Mouse (Mus musculus): ENCODE data around the gene Epha2.

Epha2 gene

DNA sequence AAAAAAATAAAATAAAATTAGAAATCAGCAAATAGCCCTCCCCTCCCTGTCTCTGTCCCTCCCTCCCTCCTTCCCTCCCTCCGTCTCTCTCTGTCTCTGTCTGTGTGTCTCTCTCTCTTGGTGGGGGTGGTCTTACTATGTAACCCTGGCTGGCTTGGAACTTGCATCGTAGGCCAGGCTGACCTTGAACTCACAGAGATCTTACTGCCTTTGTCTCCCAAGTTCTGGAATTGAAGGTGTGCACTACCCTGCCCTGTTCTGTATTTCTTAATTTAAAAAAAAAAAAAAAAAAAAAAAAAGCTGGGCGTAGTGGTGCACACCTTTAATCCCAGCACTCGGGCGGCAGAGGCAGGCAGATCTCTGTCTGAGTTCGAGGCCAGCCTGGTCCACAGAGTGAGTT is 21.3 kb upstream of the Epha2 start:
- no peak for DNase-seq (ENCODE audit: extremely low spot score)

DNA sequence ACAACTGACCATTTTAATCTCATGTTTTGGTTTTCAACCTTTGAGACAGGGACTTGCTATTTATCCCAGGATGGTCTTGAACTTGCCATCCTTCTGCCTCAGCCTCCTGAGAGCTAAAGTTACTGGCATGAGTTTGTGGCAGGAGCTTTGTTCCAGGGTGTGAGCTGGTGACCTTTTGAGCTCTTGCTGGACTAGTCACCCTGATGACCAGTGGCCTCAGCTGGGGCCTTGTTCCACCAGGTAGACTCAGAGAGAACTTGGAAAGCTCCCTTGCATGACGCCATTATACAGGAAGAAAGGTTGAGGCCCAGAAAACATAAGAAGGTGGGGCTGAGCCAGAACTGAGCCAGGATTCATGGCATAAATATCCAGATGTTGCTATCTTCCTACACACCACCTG is 20.6 kb upstream of the Epha2 start:
- DNase-seq (ENCODE audit: extremely low spot score), result no peak

DNA sequence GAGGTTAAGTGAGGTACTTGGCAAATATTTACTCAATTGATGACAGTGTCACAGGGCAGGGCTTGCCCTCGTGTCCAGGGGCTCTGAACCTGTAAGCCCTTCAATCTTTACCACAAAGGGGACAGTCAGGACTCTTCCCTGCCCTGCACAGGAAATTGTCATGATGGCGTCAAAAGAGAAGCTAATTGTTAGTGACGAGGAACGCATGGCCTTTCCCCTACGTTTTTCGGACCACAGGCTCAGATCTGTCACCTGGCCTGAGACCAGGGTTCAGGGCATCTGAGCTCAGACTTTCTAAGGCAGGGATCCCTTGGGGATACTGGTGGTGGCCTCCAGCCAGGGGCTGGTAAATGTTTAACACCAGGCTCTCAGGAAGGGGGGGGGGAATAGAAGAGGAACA is 19.9 kb upstream of the Epha2 start:
- no peak for DNase-seq (ENCODE audit: extremely low spot score)

DNA sequence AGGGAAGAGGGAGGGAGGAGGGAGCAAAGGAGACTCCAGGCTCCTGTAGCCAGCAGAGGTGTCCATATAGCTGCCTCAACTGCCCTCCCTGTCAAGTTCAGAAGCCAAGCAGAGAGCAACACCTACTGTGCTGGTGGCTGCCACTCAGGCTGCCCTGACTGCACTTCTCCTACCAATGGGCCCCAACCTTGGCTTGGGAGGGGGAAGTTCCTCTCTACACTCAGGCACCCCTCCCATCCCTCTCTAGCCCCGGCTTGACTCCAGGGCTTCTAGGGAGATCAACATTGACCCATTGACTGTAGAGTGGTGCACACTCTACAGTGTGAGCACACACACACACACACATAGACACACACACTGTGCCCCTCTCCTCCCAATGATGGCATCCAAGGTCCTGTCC is 19.5 kb upstream of the Epha2 start:
- no peak for DNase-seq (ENCODE audit: extremely low spot score)

DNA sequence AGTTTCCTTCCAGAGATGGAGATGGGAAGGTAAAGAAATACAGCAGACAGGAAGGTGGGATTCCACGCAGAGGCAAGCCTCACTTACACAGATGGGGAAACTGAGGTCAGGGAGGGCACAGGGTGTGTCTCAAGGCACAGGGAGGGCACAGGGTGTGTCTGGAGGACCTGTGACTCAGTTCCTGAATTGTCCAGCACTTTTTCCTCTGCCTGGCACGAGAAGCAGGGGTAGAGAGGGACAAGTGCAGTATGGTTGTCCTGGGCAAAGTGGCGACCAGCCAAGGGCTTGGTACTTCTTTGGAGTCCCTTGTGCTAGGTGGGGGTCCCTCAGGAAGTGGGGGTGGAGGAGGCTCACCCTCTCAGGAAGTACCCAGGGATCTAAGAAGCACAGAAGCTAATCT is 19.0 kb upstream of the Epha2 start:
- no peak for DNase-seq (ENCODE audit: extremely low spot score)

DNA sequence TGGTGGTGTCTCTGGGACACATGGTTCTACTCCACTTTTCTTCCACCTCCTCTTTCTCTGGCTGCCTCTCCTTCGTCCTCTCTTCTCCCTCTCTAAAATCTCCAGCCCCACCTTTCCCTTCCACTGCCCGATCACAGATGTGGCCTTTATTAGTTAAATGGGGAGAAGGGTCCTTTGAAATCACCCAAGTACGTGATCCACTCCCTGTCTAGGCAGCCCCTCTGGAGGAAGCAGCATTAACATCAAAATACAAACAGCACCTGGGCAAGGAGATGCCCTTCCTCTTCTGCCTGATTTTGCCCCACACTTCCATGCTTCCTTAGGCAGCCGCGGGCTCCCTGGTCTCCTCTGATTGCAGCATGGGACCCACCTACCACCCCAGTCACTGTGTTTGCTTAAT is 18.4 kb upstream of the Epha2 start:
- DNase-seq (ENCODE audit: extremely low spot score), result no peak

DNA sequence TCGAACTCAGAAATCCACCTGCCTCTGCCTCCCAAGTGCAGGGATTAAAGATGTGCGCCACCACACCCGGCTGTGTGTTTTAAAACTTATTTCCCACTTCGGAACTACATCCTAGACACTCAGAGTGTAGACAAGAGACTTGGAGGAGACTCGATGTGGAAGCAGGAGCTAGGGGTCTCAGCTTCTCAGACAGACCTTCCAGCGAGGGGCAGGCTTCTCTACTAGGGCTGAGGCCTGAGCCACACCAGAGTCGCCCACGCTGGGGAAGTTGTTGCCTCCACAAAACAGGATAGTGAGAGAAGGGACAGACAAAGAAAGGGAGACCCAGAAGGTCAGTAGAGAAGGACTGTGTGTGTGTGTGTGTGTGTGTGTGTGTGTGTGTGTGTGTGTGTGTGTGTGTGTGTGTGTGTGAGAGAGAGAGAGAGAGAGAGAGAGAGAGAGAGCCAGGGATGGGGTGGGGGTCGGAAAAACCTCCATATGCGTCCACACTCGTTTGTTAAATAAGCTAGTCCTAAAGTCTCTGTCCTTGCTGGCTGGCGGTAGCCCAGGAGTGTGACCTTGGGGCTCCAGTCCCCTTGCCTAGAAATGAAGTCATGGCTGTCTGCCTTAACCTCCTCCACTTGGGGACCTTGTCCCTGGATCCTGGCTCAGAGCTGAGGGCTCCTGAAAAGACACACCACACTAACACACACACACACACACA is 17.7 kb upstream of the Epha2 start:
- DNase-seq (ENCODE audit: extremely low spot score), result no peak

DNA sequence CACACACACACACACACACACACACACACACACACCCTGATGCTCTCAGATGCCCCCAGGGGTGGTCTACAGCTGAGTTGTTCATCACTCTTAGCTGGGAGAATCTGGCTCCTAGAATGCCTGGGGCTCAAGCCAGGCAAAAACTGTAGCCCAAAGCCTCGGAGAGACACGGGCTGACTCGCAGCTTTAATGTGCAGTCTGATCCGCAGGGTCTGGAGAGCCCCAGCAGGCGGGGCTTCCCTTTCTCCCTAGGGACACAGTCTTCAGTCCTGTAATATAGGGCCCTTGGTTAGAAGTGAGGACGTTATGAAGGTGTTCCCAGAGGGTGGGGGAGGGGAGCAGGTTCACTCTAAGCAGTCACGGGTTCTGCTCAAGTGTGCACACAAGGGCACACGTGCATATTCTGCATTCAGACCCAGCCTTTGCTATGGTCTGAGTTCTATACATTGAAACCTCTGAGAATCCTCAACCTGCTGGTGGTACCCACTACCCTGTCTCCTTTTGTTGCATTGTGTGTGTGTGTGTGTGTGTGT is 17.1 kb upstream of the Epha2 start:
- DNase-seq (ENCODE audit: extremely low spot score), result no peak

DNA sequence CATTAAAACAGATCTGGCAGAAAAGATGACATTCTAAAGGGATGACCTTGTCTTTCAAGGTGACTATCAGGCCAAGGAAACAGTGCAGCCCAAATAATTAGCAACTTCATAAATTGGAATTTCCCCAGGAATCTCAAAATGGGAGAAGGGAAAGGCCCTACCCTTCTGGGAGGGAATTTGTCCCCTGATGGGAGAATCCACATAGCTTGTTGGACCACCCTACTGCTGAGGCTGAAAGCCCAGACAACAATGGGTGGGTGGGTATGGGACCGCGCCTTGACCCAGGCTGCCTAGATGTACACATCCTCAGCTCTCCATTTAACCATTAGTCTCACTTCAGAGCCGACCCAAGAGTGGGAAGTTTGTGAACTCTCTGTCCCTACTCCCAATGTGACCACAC is 16.6 kb upstream of the Epha2 start:
- DNase-seq (ENCODE audit: extremely low spot score), result no peak

DNA sequence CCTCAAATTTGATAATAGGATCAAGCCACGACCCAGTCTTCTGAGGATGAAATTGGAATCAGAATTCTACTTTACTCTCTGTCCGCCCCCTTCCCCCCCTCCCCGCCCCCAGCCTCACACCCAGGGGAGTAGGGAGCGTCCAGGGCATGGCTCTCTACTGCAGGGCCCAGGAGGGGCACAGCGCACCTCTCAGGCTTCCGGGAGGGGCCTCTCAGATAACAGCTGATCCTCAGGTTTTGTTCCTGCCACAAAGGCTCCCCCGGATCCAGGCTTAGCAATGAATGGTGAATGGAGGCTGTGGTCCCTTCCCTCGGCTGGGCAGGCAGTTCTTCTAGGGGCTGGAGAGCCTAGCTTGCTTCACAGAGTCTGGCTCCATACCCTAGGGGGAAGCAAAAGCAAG is 15.9 kb upstream of the Epha2 start:
- no peak for DNase-seq (ENCODE audit: extremely low spot score)

DNA sequence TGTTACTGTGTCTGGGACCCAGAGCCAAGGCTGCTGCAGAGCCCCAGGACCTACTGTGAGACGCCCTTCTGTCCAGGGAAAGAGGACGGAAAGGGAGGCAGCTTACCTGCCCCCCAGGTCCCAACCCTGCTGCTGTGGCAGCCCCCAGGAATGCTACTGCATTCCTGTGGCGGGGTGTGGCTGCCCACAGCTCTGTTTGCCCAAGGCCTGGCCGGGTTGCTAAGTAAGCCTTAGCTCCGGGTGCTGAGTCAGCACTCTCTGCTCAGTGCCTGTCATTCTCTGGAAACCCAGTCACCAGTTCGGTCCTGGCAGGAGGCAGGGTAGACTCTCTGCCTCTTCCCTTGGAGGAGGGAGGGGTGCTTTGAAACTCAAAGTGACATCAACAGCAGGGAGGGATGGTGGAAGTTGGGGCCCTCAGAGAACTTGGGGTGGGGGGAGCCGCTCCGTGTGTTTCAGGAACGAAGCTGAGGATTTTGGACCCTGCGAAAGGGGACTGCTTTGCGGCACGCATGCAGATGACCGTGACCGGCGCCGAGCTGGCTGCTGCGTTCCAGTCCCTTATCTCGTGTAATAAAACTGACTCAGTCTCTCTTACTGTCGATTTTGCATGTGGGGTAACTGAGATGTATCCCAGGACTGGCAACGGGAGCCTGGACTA is 14.1 kb upstream of the Epha2 start:
- no peak for DNase-seq (ENCODE audit: extremely low spot score)

DNA sequence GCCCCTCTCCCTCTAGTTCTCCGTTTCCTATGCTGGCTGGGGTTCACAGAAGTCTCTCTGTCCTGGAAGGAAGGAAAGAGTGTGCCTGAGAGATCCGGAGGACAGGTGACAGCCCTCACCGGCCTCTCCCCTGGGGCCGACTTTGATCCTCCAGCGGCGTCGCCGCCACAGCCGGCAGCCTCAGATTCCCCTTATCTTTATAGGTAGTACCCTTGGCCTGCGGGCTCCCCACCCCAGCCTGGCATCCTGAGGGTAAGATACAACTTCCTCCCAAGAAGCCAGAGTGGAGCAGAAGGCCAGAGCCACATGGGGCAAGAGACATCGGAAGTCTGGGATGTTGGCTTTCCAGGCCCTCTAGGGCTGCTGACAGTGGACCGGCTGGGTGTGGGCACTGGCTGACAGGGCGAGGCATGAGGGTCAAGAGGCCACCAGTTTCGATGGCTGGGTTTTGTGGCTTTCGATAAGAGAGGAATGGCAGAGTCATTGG is 13.5 kb upstream of the Epha2 start:
- DNase-seq (ENCODE audit: extremely low spot score), result no peak

DNA sequence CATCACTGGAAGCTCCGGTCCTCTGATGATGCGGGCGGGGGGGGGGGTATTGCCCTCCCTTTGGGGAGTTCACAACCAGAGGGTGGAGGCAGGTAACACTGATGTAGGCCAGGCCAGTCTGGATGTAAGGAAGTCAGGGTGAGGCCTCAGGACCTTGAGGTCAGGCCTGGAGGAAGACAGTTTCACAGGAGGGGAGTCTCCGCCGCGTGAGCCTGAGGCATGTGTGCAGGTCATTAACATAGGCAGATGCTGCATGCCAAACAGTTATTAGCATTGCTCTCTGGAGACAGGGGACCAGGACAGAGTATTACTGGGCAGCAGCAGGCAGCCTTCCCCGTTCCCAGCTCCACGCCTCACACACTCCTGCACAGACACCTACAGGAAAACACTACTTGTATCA is 12.9 kb upstream of the Epha2 start:
- DNase-seq (ENCODE audit: extremely low spot score), result no peak

DNA sequence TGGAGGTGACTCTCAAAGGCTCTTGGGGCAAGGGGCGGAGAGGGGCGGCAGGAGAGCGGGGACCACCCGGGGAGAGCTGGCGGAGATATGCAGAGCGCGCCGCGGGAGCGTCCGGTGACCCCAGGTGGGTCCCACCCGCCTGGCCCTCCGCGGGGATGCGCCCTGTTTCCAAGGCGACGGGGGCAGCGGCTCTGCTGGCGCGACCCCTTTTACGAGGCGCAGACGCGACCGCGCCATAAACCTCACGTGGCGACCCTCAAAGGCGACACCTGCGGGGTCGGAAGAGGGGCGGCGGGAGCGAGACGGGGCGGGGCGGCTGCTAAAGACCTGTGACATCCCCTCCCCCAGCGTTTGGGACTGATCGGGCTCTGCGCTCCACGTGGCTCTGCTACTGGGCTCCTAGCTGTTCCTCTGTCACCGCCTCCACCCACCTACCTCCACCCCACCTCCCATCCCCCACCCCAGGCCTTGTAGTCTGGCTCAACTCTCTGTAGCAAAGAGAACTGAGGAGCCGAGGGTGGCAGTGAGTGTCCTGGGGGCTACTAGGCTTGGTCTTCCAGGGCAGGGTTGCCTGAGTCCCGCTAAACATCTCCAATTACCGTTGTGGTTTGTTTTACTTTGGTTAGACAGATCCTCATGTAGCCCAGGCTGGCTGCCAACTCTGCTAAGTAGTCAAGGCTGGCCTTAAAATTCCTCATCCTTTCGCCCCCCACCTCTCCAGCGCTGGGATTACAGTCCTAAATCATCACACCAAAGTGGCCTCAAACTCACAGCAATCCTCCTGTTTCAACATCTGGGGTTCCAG is 9.3 kb upstream of the Epha2 start:
- DNase-seq (ENCODE audit: extremely low spot score), result peak; percentile 56

DNA sequence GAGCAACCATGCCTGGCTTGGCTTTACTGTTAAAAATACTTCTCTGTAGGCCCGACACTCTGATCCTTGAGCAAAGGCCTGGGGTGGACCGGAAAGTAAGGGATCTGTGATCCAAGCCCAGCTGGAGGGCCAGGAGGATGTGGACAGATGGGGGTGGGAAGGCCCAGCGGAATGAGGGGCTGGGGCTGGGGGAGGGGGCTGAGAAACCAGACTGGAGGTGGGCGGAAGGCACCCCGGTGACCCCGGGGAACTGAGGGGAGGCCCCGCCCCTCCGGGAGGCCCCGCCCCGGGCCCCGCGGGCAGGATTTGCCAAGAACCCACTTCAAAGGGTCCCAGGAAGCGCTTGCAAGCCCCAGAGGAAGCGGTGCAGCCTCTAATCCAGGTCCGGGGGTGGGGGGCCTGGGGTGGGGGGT is 5.3 kb upstream of the Epha2 start:
- peak; percentile 71 for DNase-seq (ENCODE audit: extremely low spot score)

DNA sequence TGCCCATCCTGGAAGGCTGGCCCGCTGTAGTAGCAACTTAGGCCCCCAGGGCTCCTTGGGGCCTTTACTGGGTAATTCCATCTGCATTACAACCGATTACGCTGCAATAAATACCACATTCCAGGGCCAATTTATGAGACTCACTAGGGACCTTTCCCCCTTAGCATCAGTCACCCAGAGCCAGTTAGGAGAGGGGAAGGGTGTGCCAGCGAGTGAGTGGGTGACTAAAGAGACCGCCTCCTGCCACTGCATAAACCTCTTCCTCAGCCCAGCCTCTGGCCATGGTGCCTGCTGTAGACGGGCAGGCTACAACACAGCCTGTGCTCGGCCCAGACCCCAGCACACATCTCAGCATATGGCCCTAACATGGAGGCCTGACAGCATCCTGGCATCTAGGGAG is 3.1 kb upstream of the Epha2 start:
- DNase-seq (ENCODE audit: extremely low spot score), result no peak

DNA sequence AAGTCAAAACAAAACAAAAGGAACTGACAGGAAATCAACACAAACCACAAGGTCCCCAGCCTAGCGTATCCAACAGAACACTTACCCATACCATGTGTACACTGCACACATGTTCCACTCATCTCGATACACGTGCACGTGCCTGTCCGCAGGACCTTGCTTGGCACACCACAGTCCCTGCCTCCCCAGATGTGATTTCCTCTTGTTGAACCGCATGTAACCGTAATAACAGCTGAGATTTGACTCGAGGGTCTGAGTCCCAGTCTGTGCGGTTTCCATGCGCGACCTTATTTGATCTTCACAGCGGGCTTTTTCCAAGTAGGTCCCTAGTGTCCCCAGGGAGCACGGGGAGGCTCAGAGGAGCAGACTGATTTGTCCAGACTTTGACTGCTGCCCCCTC is 1.7 kb upstream of the Epha2 start:
- DNase-seq (ENCODE audit: extremely low spot score), result no peak

DNA sequence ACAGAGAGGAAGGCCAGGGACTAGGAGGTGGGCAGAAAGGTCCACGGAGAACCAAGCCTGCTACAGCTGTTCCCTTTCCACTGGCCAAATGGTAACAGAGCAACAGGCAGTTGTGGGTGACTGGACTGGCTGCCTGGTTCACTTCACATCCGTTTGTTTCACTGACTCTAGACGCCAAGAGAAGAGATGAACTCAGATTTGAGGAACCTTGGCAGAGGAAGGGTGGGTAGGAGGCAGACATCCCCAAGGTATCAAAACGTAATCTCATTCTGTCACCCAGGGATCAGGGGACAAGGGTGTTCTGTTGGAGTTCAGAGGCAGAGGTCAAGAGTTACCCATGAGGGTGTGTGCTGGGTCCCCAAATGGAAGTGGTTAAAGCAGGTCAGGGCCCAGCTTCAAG is 844 bp upstream of the Epha2 start:
- no peak for DNase-seq (ENCODE audit: extremely low spot score)

DNA sequence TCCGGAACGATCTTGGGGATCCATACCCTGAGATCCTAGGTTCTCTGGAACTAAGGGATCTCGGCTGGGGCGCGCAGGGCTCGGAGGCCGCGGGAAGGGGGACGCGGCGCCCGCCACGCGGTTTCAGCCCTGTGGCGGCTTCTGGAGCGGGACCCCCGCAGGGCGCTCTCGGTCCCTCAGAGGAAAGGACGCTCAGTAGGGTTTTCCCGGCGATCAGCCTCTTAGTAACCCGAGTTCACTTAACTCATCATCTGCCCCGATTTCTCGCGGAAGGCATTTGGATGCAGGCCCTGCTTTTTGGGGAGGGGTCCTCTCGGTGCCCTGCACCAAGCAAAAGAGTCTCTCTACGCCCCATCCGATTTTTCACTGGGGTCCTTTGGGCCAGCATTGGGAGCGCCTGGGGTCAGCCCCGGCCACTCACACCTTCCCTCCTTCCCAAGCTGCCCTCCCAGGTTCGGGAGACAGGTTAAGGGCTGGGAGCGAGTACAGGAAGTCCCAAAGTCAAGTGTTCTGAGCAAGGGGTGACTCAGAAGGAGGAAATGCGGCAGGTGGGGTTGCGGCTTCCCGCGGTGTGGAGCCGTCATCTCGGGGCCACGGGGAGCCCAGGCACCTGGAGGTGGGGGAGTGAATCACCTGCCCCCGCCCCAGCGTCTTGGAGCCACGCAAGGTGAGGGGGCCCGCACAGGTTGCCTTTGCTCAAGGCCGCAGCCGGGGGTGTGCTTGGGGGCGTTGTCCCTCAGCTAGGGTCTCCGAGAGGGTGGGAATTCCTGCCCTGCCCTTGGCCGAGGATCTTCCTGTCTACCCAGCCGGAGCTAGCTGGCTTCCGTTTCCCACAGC is 769 bp downstream of the Epha2 start:
- DNase-seq (ENCODE audit: extremely low spot score), result peak; percentile 36

DNA sequence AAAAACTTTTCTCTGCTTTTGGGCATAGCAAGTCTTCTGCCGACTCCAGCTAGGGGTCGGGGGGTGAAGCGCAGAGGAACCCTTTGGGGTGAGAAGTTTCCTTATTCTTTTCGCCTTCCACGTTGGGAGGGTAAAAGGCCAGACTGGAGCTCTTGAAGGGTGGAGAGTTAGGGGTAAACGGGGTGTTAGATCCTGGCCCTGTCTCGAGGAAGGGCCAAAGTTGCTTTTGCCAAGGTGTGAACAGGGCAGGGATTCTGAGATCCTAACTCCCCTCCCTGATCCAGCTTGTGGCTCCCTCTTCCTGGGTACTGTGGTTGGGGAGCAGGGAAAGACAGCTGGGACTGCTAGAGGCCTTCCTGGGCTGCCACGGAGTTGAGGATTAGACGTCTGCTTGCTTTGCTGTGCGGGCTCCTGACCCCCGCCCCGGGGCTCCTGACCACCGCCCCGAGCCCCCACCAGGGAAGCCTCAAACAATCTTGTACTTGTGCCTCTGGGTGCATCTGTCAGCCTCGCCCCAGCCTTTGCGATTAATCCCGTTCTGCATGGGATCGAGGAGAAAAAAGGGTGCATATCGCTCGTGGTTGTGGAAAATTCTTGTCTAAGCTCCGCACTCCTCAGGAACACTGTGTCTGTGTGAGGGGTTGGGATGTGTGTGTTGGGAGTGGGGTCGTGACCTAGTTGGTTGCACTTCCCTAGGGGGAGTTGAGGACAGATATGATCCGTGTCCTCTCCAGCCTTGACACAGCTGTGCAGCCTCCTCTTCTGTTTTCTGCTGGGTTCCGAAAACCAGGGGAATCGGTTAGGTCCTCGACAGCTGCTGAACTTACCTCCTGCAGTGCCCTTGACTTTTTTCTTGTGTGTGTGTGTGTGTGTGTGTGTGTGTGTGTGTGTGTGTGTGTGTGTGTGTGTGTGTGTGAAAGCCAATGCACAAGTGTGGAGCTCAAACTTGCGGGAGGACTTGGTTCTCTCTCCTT is 1.7 kb downstream of the Epha2 start:
- no peak for DNase-seq (ENCODE audit: extremely low spot score)
